Mouse (Mus musculus) neutrophil, adult 59 days (primary cell): ENCODE measurements around the gene Cpsf2. TPM values are rescaled to one million over a fixed set of nuclear protein-coding genes. Genes with fewer than 3 reads are reported as not detected.

Experiments used
- total RNA-seq, 2 experiments: library from RNA; stranded (reverse); gene quantifications; 1 replicate in 1 of 2; 2 replicates in 1 of 2; pipeline ENCODE4 v1.2.4; 2023

Gene Cpsf2
- 10 to 100 TPM; 19.4 to 22.7 TPM for total RNA-seq

GRCm38 (mm10) chr12:101975601-101976571 lies at the start of gene Cpsf2:
Cpsf2 (plus strand) TSS chr12:101975988.

GRCm38 (mm10) chr12:101957942-101958544 lies 17.7 kb upstream of the Cpsf2 start, which contains the start of gene Atxn3:
Atxn3 (minus strand) TSS chr12:101958246.

Other genes starting within 250 kb of the Cpsf2 start
- not detected for gene Fbln5, start 156.9 kb upstream of the Cpsf2 start, total RNA-seq
- 10 to 100 TPM; 44.0 to 46.7 TPM for gene Trip11, start 62.7 kb upstream of the Cpsf2 start, total RNA-seq
- 10 to 100 TPM; 22.6 to 28.7 TPM for gene Atxn3, start 17.7 kb upstream of the Cpsf2 start, total RNA-seq
- not detected for gene Slc24a4, start 152.7 kb downstream of the Cpsf2 start, total RNA-seq